In genomic region chr19:8842961-8843360, GRCm38 (mm10) we compare ENCODE assay signal across 31 mouse cellular contexts. TPM values are rescaled to one million over a fixed set of nuclear protein-coding genes. Genes with fewer than 3 reads are reported as not detected.
DNase-seq lines count a peak whose midpoint lies in the region; ATAC-seq and TF ChIP-seq lines count a peak whose summit lies in the region.
"Had no signal": no experiment of that assay in that cellular context is flagged by ENCODE, and none has a peak within 500 bp of the region (broad histone marks: within the 10 kb centered on the region; RNA-seq: fewer than 3 reads in every experiment).

No protein-coding gene starts in this region.

- no peaks in the 10 kb centered on the region for H3K9me3 ChIP-seq in heart, embryonic 12.5 days (replicated peaks)
- H3K9me3 ChIP-seq in lung, postnatal 0 days (ENCODE audit: low read length), result no peaks in the 10 kb centered on the region
- H3K9me3 ChIP-seq: embryonic facial prominence, embryonic 12.5 days; limb, embryonic 13.5 days had no signal

- no peak overlapping the region for H3K9ac ChIP-seq in heart, embryonic 12.5 days
- no peak overlapping the region for H3K9ac ChIP-seq in lung, postnatal 0 days (replicated peaks; ENCODE audit: low read depth)
- H3K9ac ChIP-seq: embryonic facial prominence, embryonic 12.5 days; hindbrain, embryonic 14.5 days; limb, embryonic 13.5 days had no signal

- H3K27me3 ChIP-seq in heart, embryonic 12.5 days (replicated peaks), result no peaks in the 10 kb centered on the region
- H3K27me3 ChIP-seq in lung, postnatal 0 days (replicated peaks; ENCODE audit: insufficient read depth, low read length), result no peaks in the 10 kb centered on the region
- H3K27me3 ChIP-seq: embryonic facial prominence, embryonic 12.5 days; limb, embryonic 13.5 days had no signal

- peak; percentile 91 for DNase-seq in heart, adult 11 months
- peak; percentile 37 for DNase-seq in lung, postnatal 0 days (ENCODE audit: low spot score)
- DNase-seq in lung, adult 2 months, result no peak
- DNase-seq: cerebellum, adult 11 months; cerebellum, postnatal 36 days; gastrocnemius, adult 2 months; heart, postnatal 36 days; kidney, adult 2 months; kidney, postnatal 4 days; thymus, adult 2 months; thymus, postnatal 4 days had no signal

- no peak overlapping the region for H3K4me2 ChIP-seq in heart, embryonic 12.5 days
- no peak overlapping the region for H3K4me2 ChIP-seq in lung, postnatal 0 days (replicated peaks; ENCODE audit: low read depth, low read length)
- H3K4me2 ChIP-seq: embryonic facial prominence, embryonic 12.5 days; hindbrain, embryonic 14.5 days; limb, embryonic 13.5 days; liver, embryonic 11.5 days; midbrain, embryonic 11.5 days had no signal

- no peak for TF ChIP-seq POLR2A in lung, adult 2 months (IDR thresholded peaks at IDR 0.05; ENCODE audit: borderline replicate concordance, extremely low read depth, low read depth, low read length)

- no peak for TF ChIP-seq CTCF in lung, postnatal 0 days (IDR thresholded peaks at IDR 0.05)
- no peak for TF ChIP-seq CTCF in lung, adult 2 months (IDR thresholded peaks at IDR 0.05; ENCODE audit: insufficient read depth, low read length)

- no peak for ATAC-seq in heart, embryonic 12.5 days (ENCODE audit: insufficient number of reproducible peaks, low FRiP score)
- ATAC-seq in lung, postnatal 0 days, result no peak
- ATAC-seq in inflammation-experienced regulatory T-cells, adult 6 months, result no peak
- ATAC-seq: forebrain, embryonic 16.5 days had no signal

- H3K27ac ChIP-seq in heart, embryonic 12.5 days (ENCODE audit: poor library complexity, severe bottlenecking), result no peak overlapping the region
- H3K27ac ChIP-seq in lung, postnatal 0 days (ENCODE audit: low read length), result no peak overlapping the region
- H3K27ac ChIP-seq in brown adipose tissue, adult 24 weeks (replicated peaks; ENCODE audit: low read depth, low read length), result peak overlapping the region; percentile 78
- 0 out of 2 replicates have a peak overlapping the region, but pooled peaks have one; percentile 25 for H3K27ac ChIP-seq in macrophage
- H3K27ac ChIP-seq: embryonic facial prominence, embryonic 12.5 days; gastrocnemius, adult 2 months; hindbrain, embryonic 14.5 days; limb, embryonic 13.5 days had no signal

- peaks cover 11% of the 10 kb centered on the region; the same call in 1 of the 2 replicates for H3K79me2 ChIP-seq in macrophage (ENCODE audit: inconsistent target)

- H3K36me3 ChIP-seq in heart, embryonic 12.5 days, result peaks cover 34% of the 10 kb centered on the region
- peaks cover 16% of the 10 kb centered on the region; the same call in 1 of the 2 replicates for H3K36me3 ChIP-seq in lung, postnatal 0 days (ENCODE audit: insufficient read depth, low read length)
- H3K36me3 ChIP-seq in macrophage (ENCODE audit: inconsistent target), result peaks cover 23% of the 10 kb centered on the region

- WGBS in heart, embryonic 12.5 days, result 84% methylated on average over 6 of the region's 6 CpGs
- 77% methylated on average over 6 of the region's 6 CpGs for WGBS in lung, postnatal 0 days
- 74% methylated on average over 6 of the region's 6 CpGs for WGBS in lung, adult 2 months
- WGBS in macrophage (ENCODE audit: missing documents), result 31% methylated on average over 6 of the region's 6 CpGs

- no peak for TF ChIP-seq EP300 in lung, postnatal 0 days (IDR thresholded peaks at IDR 0.05)

- no peak overlapping the region for H3K4me3 ChIP-seq in heart, embryonic 12.5 days
- H3K4me3 ChIP-seq in lung, postnatal 0 days (ENCODE audit: low read depth, low read length), result no peak overlapping the region
- no peak overlapping the region for H3K4me3 ChIP-seq in lung, adult 2 months (replicated peaks; ENCODE audit: extremely low read depth, low read depth, low read length)
- H3K4me3 ChIP-seq in brown adipose tissue, adult 24 weeks (ENCODE audit: insufficient read depth, low read depth, low read length), result no peak overlapping the region
- H3K4me3 ChIP-seq in macrophage (ENCODE audit: inconsistent target), result no peak overlapping the region
- H3K4me3 ChIP-seq: embryonic facial prominence, embryonic 12.5 days; gastrocnemius, adult 2 months; limb, embryonic 13.5 days had no signal

- peaks cover 28% of the 10 kb centered on the region for H3K4me1 ChIP-seq in heart, embryonic 12.5 days (replicated peaks)
- H3K4me1 ChIP-seq in lung, postnatal 0 days (ENCODE audit: insufficient read depth, low read depth, low read length), result peaks cover 10% of the 10 kb centered on the region; the same call in 1 of the 2 replicates
- H3K4me1 ChIP-seq in lung, adult 2 months (ENCODE audit: control insufficient read depth, insufficient read depth, low read length), result peaks cover 8% of the 10 kb centered on the region; the same call in 1 of the 2 replicates
- H3K4me1 ChIP-seq in brown adipose tissue, adult 24 weeks (ENCODE audit: control insufficient read depth, insufficient read depth, insufficient read length, low read length), result peaks cover 14% of the 10 kb centered on the region

RNA-seq across cellular contexts. Expression of gene Gng3, which starts 4.0 kb away (rescaled TPM):
- 2.5 and 2.9 TPM in 2 replicates for polyA plus RNA-seq in heart, embryonic 12.5 days (2016; fragmentation: Nextera tagmentation; extraction: Ambion mirVana)
- polyA plus RNA-seq in lung, postnatal 0 days (2015; fragmentation: Nextera tagmentation; extraction: Ambion mirVana), result 0.35 and 0.46 TPM in 2 replicates
- 0.11 and 0.19 TPM in 2 replicates for polyA plus RNA-seq in lung, adult 2 months (2012; rRNA removed)
- not detected in 2 replicates for polyA plus RNA-seq in brown adipose tissue, adult 24 weeks (2012; ENCODE audit: insufficient read depth, insufficient read length, missing spikeins)
- under 1 TPM in 2 of 26 experiments, not detected in 24; 0.33 to 0.43 TPM for total RNA-seq in macrophage (2018; cell fraction: chromatin; rRNA removed)
- total RNA-seq in macrophage (2018; cell fraction: cytosol; rRNA removed), result under 1 TPM in 2 of 26 experiments, not detected in 24; 0.09 to 0.10 TPM
- under 1 TPM in 5 of 26 experiments, not detected in 21; 0.23 to 0.58 (median 0.33) TPM for total RNA-seq in macrophage (2018; cell fraction: nucleus; rRNA removed)
- not detected in 3 replicates for polyA plus RNA-seq in macrophage (2018)
- polyA plus RNA-seq in inflammation-experienced regulatory T-cells, adult 6 months (2017; shearing (Covaris generic)), result 1 to 10 TPM in 2 of 3 experiments, under 1 TPM in 1; 0.72 to 3.3 (median 1.6) TPM
- total RNA-seq: gastrocnemius, adult 2 months; heart, postnatal 36 days had no signal

RNA-seq across cellular contexts. Expression of gene Bscl2, which starts 5.7 kb away (rescaled TPM):
- polyA plus RNA-seq in heart, embryonic 12.5 days (2016; fragmentation: Nextera tagmentation; extraction: Ambion mirVana), result 41.0 and 41.1 TPM in 2 replicates
- 66.3 and 66.8 TPM in 2 replicates for polyA plus RNA-seq in lung, postnatal 0 days (2015; fragmentation: Nextera tagmentation; extraction: Ambion mirVana)
- polyA plus RNA-seq in lung, adult 2 months (2012; rRNA removed), result 140 and 164 TPM in 2 replicates
- polyA plus RNA-seq in brown adipose tissue, adult 24 weeks (2012; ENCODE audit: insufficient read depth, insufficient read length, missing spikeins), result 212 and 233 TPM in 2 replicates
- 10 to 100 TPM in 24 of 26 experiments, 1 to 10 TPM in 2; 8.7 to 57.3 (median 25.0) TPM for total RNA-seq in macrophage (2018; cell fraction: chromatin; rRNA removed)
- 100 to 1,000 TPM in 6 of 26 experiments, 10 to 100 TPM in 20; 63.2 to 119 (median 80.1) TPM for total RNA-seq in macrophage (2018; cell fraction: cytosol; rRNA removed)
- 10 to 100 TPM; 22.3 to 69.1 (median 42.1) TPM for total RNA-seq in macrophage (2018; cell fraction: nucleus; rRNA removed)
- polyA plus RNA-seq in macrophage (2018), result 72.1 to 121 TPM (median 102 TPM) in 3 replicates
- polyA plus RNA-seq in inflammation-experienced regulatory T-cells, adult 6 months (2017; shearing (Covaris generic)), result 100 to 1,000 TPM in 1 of 3 experiments, 10 to 100 TPM in 2; 81.9 to 106 (median 95.9) TPM

RNA-seq across cellular contexts. Expression of gene Lrrn4cl, which starts 7.6 kb away (rescaled TPM):
- 0.77 and 0.78 TPM in 2 replicates for polyA plus RNA-seq in heart, embryonic 12.5 days (2016; fragmentation: Nextera tagmentation; extraction: Ambion mirVana)
- 1.7 and 1.9 TPM in 2 replicates for polyA plus RNA-seq in lung, postnatal 0 days (2015; fragmentation: Nextera tagmentation; extraction: Ambion mirVana)
- 2.1 and 3.4 TPM in 2 replicates for polyA plus RNA-seq in lung, adult 2 months (2012; rRNA removed)
- 3.3 and 10.5 TPM in 2 replicates for polyA plus RNA-seq in brown adipose tissue, adult 24 weeks (2012; ENCODE audit: insufficient read depth, insufficient read length, missing spikeins)
- total RNA-seq in macrophage (2018; cell fraction: chromatin; rRNA removed), result 1 to 10 TPM in 2 of 26 experiments, under 1 TPM in 6, not detected in 18; 0.29 to 1.9 (median 0.50) TPM
- under 1 TPM in 9 of 26 experiments, not detected in 17; 0.03 to 0.10 (median 0.06) TPM for total RNA-seq in macrophage (2018; cell fraction: cytosol; rRNA removed)
- total RNA-seq in macrophage (2018; cell fraction: nucleus; rRNA removed), result 1 to 10 TPM in 2 of 26 experiments, under 1 TPM in 5, not detected in 19; 0.20 to 2.1 (median 0.44) TPM
- polyA plus RNA-seq in macrophage (2018), result 0.09 to 0.10 TPM in 2 of 3 replicates, not detected in the other
- under 1 TPM in 1 of 3 experiments, not detected in 2; 0.15 TPM for polyA plus RNA-seq in inflammation-experienced regulatory T-cells, adult 6 months (2017; shearing (Covaris generic))

RNA-seq across cellular contexts. Expression of gene AC129217.1, which starts 13.4 kb away (rescaled TPM):
- polyA plus RNA-seq in heart, embryonic 12.5 days (2016; fragmentation: Nextera tagmentation; extraction: Ambion mirVana), result not detected in 2 replicates
- polyA plus RNA-seq in lung, postnatal 0 days (2015; fragmentation: Nextera tagmentation; extraction: Ambion mirVana), result not detected in 2 replicates
- not detected in 2 replicates for polyA plus RNA-seq in lung, adult 2 months (2012; rRNA removed)
- 17.2 and 39.8 TPM in 2 replicates for polyA plus RNA-seq in brown adipose tissue, adult 24 weeks (2012; ENCODE audit: insufficient read depth, insufficient read length, missing spikeins)
- total RNA-seq in macrophage (2018; cell fraction: chromatin; rRNA removed), result 10 to 100 TPM in 1 of 26 experiments, 1 to 10 TPM in 9, not detected in 16; 2.4 to 11.6 (median 4.0) TPM
- total RNA-seq in macrophage (2018; cell fraction: cytosol; rRNA removed), result 1 to 10 TPM in 12 of 26 experiments, not detected in 14; 1.3 to 9.4 (median 2.9) TPM
- total RNA-seq in macrophage (2018; cell fraction: nucleus; rRNA removed), result 1 to 10 TPM in 6 of 26 experiments, not detected in 20; 1.3 to 2.8 (median 1.9) TPM
- 44.3 TPM in 1 of 3 replicates, not detected in the others for polyA plus RNA-seq in macrophage (2018)
- not detected for polyA plus RNA-seq in inflammation-experienced regulatory T-cells, adult 6 months (2017; shearing (Covaris generic))
- total RNA-seq: adrenal gland, adult 18-20 months; adrenal gland, postnatal 4 days; gastrocnemius, adult 2 months; heart, postnatal 36 days; layer of hippocampus, adult 8-10 months; left cerebral cortex, adult 8-10 months; left cerebral cortex, postnatal 36 days had no signal
- polyA plus RNA-seq: embryonic facial prominence, embryonic 12.5 days; forebrain, embryonic 16.5 days; heart, embryonic 16.5 days; hindbrain, embryonic 14.5 days; kidney, embryonic 16.5 days; limb, embryonic 13.5 days; liver, embryonic 16.5 days; midbrain, embryonic 11.5 days; midbrain, postnatal 0 days; neural tube, embryonic 14.5 days had no signal

RNA-seq across cellular contexts. Expression of gene Hnrnpul2, which starts 23.2 kb away (rescaled TPM):
- polyA plus RNA-seq in heart, embryonic 12.5 days (2016; fragmentation: Nextera tagmentation; extraction: Ambion mirVana), result 3.8 TPM in 2 replicates
- polyA plus RNA-seq in lung, postnatal 0 days (2015; fragmentation: Nextera tagmentation; extraction: Ambion mirVana), result 4.3 and 5.3 TPM in 2 replicates
- polyA plus RNA-seq in lung, adult 2 months (2012; rRNA removed), result 25.4 and 28.0 TPM in 2 replicates
- 31.0 and 31.1 TPM in 2 replicates for polyA plus RNA-seq in brown adipose tissue, adult 24 weeks (2012; ENCODE audit: insufficient read depth, insufficient read length, missing spikeins)
- 100 to 1,000 TPM in 16 of 26 experiments, 10 to 100 TPM in 10; 43.1 to 200 (median 123) TPM for total RNA-seq in macrophage (2018; cell fraction: chromatin; rRNA removed)
- 100 to 1,000 TPM in 1 of 26 experiments, 10 to 100 TPM in 25; 60.4 to 102 (median 80.2) TPM for total RNA-seq in macrophage (2018; cell fraction: cytosol; rRNA removed)
- total RNA-seq in macrophage (2018; cell fraction: nucleus; rRNA removed), result 100 to 1,000 TPM in 15 of 26 experiments, 10 to 100 TPM in 11; 61.1 to 164 (median 118) TPM
- 74.0 to 130 TPM (median 81.5 TPM) in 3 replicates for polyA plus RNA-seq in macrophage (2018)
- 1 to 10 TPM; 5.0 to 8.3 (median 5.9) TPM for polyA plus RNA-seq in inflammation-experienced regulatory T-cells, adult 6 months (2017; shearing (Covaris generic))

Comparison
In these comparisons a context has a peak if more than half of its experiments do, and no peak if none do; other contexts are left out.
1. H3K27ac ChIP-seq: peak in brown adipose tissue, adult 24 weeks (single experiment) and macrophage (single experiment); none in heart, embryonic 12.5 days (single experiment) and lung, postnatal 0 days (single experiment).